Mouse (Mus musculus): Measurements from ENCODE around the gene Itm2c.

- TF ChIP-seq CTCF (IDR thresholded peaks at IDR 0.05; ENCODE audit: low read depth), result no peak
- TF ChIP-seq EP300 (IDR thresholded peaks at IDR 0.05; ENCODE audit: low read depth), result no peak
Measured at GRCm38 (mm10) chr1:85856266-85856665, 37.8 kb upstream of the Itm2c start.

Data from liver, embryonic 14.5 days (tissue).